Mouse (Mus musculus) olfactory bulb, adult 2 months (tissue): ENCODE measurements around the gene 1700029I15Rik. TPM values are rescaled to one million over a fixed set of nuclear protein-coding genes. Genes with fewer than 3 reads are reported as not detected.
A peak's percentile ranks its signal among the peaks of the same experiment; 100 is the strongest.

Experiments used
- H3K27ac ChIP-seq: fragments of 200-500 bp; 2 replicates; pipeline ENCODE4 v1.5.1; 2012; ENCODE audit warnings: low read depth, low read length; ENCODE audit not compliant: insufficient read depth
- H3K4me1 ChIP-seq: fragments of 200-500 bp; 2 replicates; pipeline ENCODE4 v1.6.1; 2012; ENCODE audit warnings: low read length; ENCODE audit not compliant: control insufficient read depth, insufficient read depth
- H3K4me3 ChIP-seq: fragments of 200-500 bp; 2 replicates; pipeline ENCODE4 v1.5.1; 2012; ENCODE audit warnings: mild to moderate bottlenecking, low read depth, low read length, moderate library complexity; ENCODE audit not compliant: insufficient read depth
- CTCF ChIP-seq: fragments of 200-500 bp; IDR thresholded peaks from 2 replicates; pipeline ENCODE4 v1.5.1; 2012; ENCODE audit warnings: low read depth, mild to moderate bottlenecking, low read length, moderate library complexity; ENCODE audit not compliant: insufficient read depth
- POLR2A ChIP-seq: fragments of 200-500 bp; IDR thresholded peaks from 2 replicates; pipeline ENCODE4 v1.6.1; 2012; ENCODE audit warnings: mild to moderate bottlenecking, low read depth, low read length, moderate library complexity; ENCODE audit not compliant: insufficient read depth
- WGBS: fragments of 180-500 bp; shearing (Covaris S2); methylation state at CpG from one replicate; pipeline ENCODE4 v1.1.7; 2018; 5-methylcytosine and 5-hydroxymethylcytosine counted together
- polyA plus RNA-seq: library from polyadenylated mRNA; stranded (reverse); fragments of >200 nt; gene quantifications from 2 replicates; pipeline ENCODE4 v1.2.4, GENCODE M21; 2012; ENCODE audit warnings: low replicate concordance; ENCODE audit not compliant: missing spikeins, insufficient read depth, insufficient read length

Gene 1700029I15Rik
- polyA plus RNA-seq, 1 experiment = not detected

DNA sequence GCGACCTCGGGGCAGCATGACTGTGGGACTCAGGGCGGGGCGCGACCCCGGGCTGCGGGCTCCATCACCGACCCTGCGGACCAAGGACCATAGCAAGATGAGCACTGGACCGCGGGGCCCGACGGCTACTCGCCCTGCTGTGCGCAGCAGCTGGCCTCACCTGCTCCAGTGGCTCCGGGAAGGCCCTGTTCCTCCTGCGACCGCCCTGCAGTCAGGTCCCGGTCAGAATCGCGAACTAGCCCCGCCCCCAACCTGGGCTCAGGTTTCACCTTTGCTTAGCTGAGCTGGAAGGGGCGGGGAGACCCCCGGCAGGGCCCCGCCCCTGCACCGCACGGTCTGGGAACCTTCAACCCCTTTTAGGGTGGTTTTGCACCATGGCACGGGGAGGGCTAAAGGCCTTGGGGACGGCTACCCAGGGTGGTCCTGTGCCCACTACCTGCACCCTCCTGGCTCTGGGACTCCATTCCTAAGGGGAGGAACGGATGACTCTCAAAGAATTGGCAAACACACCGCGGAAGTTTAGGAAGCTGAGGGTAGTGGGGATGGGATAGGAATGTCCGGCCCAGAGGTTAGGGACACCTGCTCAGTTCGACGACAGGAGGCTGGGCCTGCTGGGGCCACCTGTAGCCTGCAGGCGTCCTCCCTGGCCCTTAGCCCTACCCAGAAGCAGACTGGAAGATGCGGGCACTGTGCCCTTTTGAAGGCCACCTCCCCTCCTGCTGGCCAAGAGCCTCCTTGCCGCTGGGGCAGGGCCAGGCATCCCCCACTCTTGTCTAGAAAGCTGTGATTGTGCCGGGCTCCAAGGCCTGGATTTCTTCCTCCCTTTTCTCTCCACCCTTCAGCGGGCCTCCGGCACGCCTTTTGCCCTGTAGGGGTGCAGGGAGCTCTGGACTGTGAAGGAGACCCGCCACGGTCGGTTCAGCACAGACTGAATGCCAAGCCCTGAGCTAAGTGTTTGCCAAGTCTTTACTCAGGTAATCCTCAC, 11.2 kb upstream of the 1700029I15Rik start:
- H3K27ac ChIP-seq = no peak overlapping the region
- TF ChIP-seq CTCF (no peak), POLR2A (no peak)
- H3K4me3 ChIP-seq = peak overlapping the region; percentile 6; the same call in 1 of the 2 replicates
- H3K4me1 ChIP-seq = peaks cover 33% of the 10 kb centered on the region
- 15% methylated on average over 45 of the region's 45 CpGs for WGBS

GRCm38 (mm10) chr2:92371971-92372690, 10.2 kb upstream of the 1700029I15Rik start:
- WGBS = 29% methylated on average over 10 of the region's 10 CpGs
- no peak overlapping the region for H3K4me3 ChIP-seq
- H3K27ac ChIP-seq = no peak overlapping the region
- peaks cover 38% of the 10 kb centered on the region for H3K4me1 ChIP-seq
- TF ChIP-seq CTCF (no peak), POLR2A (no peak)

- TF ChIP-seq CTCF (no peak), POLR2A (no peak)
- H3K4me1 ChIP-seq = peaks cover 38% of the 10 kb centered on the region
- no peak overlapping the region for H3K4me3 ChIP-seq
- H3K27ac ChIP-seq = no peak overlapping the region
- WGBS = 43% methylated on average over 9 of the region's 9 CpGs
These were observed 9.4 kb upstream of the 1700029I15Rik start for GRCm38 (mm10) chr2:92372767-92373436.

- no peak for TF ChIP-seq POLR2A
- no peak for TF ChIP-seq CTCF
- WGBS = 72% methylated on average over 11 of the region's 11 CpGs
- Histone ChIP-seq H3K4me3 (no peak overlapping the region), H3K27ac (no peak overlapping the region), H3K4me1 (peaks cover 38% of the 10 kb centered on the region)
These were observed 8.9 kb upstream of the 1700029I15Rik start for GRCm38 (mm10) chr2:92373437-92373813.

- WGBS = 4% methylated on average over 16 of the region's 16 CpGs
- H3K27ac ChIP-seq = peak within 1 kb of the TSS; percentile 89
These were observed 7.8 kb upstream of the 1700029I15Rik start, which contains the start of the genes Pex16 and Large2 for GRCm38 (mm10) chr2:92374514-92374913. Gene Pex16, plus strand, starts transcription at chr2:92374676. Gene Large2, minus strand, starts transcription at chr2:92374869.

GRCm38 (mm10) chr2:92375099-92375623, 7.2 kb upstream of the 1700029I15Rik start:
- under 1% methylated on average over 29 of the region's 29 CpGs for WGBS
- Histone ChIP-seq H3K4me1 (peaks cover 37% of the 10 kb centered on the region), H3K4me3 (peak overlapping the region; percentile 89), H3K27ac (peak overlapping the region; percentile 89)
- TF ChIP-seq CTCF (no peak), POLR2A (peak; percentile 80)

More at GRCm38 (mm10) chr2:92374514-92374913, 7.8 kb upstream of the 1700029I15Rik start, which contains the start of the genes Pex16 and Large2:
- Histone ChIP-seq H3K4me1 (peaks cover 38% of the 10 kb centered on the region), H3K4me3 (peak within 1 kb of the TSS; percentile 89)
- TF ChIP-seq CTCF = no peak
- no peak for TF ChIP-seq POLR2A

- TF ChIP-seq POLR2A = no peak
- TF ChIP-seq CTCF = no peak
- WGBS = 7% methylated on average over 10 of the region's 10 CpGs
These were observed 6.5 kb upstream of the 1700029I15Rik start for GRCm38 (mm10) chr2:92375788-92376187.

GRCm38 (mm10) chr2:92376300-92376699, 6.0 kb upstream of the 1700029I15Rik start:
- H3K27ac ChIP-seq = no peak overlapping the region
- 78% methylated on average over 6 of the region's 6 CpGs for WGBS
- H3K4me3 ChIP-seq = no peak overlapping the region
- TF ChIP-seq CTCF (no peak), POLR2A (no peak)
- peaks cover 26% of the 10 kb centered on the region for H3K4me1 ChIP-seq

More at GRCm38 (mm10) chr2:92375788-92376187, 6.5 kb upstream of the 1700029I15Rik start:
- H3K4me3 ChIP-seq = peak overlapping the region; percentile 89
- H3K4me1 ChIP-seq = peaks cover 31% of the 10 kb centered on the region
- no peak overlapping the region for H3K27ac ChIP-seq
